Mouse (Mus musculus) frontal cortex, adult (tissue): ENCODE data around the gene Fam20c.
A peak's percentile ranks its signal among the peaks of the same experiment; 100 is the strongest.

Experiments used
- ATAC-seq: cut with Nextera tagmentation; 2 replicates; pipeline ENCODE4 v1.9.2; 2017; ENCODE audit warnings: mild to moderate bottlenecking, moderate library complexity, mixed read lengths; ENCODE audit not compliant: low TSS enrichment

Fam20c gene

GRCm38 (mm10) chr5:138804286-138804685, 50.0 kb downstream of the Fam20c start:
- ATAC-seq = no peak

- ATAC-seq = no peak
Measured at GRCm38 (mm10) chr5:138809767-138810166, 55.5 kb downstream of the Fam20c start.

GRCm38 (mm10) chr5:138819780-138820179, 65.5 kb downstream of the Fam20c start, which contains the start of gene Gm5294:
TSS of gene Gm5294 (plus strand) at chr5:138820080.
- ATAC-seq = no peak

- no peak for ATAC-seq
Measured at GRCm38 (mm10) chr5:138820717-138821332, 66.5 kb downstream of the Fam20c start.

GRCm38 (mm10) chr5:138825090-138825489, 70.8 kb downstream of the Fam20c start:
- ATAC-seq = no peak

DNA sequence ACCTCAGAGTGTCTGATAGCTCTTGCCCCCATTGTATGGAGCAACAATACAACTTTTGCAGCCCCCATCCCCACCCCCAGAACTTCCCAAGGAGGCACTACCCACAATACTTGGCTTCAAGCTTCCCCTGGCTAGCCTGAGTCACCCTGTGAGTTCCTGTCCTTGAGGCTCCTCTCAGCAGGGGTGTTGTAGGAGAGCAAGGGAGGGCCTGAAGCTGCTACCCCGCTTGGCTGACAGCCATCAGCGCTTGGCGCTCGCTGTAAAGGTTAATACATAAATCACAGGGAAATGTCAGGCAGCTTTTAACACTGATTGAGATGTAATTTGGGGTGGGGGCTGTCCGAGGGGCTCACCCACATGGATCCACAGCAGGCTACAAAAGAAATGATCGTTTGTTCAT, 79.1 kb downstream of the Fam20c start:
- ATAC-seq = no peak

DNA sequence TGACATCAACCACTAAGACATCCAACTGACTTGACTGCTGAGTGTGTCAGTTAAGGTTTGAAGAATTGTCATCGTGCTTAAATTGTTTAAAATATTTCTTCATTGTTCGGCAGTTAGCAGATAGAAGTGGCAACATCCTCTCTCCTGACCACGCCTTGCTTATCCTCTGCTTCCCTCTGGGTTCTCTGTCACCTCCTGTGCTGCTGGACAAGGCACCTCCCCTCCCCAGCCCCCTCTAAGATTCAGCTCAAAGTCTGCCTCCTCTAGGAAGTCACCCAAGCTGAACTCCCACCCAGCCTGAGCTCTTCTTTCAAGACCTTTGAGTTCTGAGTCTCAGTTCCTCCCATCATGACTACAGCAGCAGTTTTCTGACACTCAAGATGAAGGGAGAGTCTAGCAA, 80.6 kb downstream of the Fam20c start:
- no peak for ATAC-seq

DNA sequence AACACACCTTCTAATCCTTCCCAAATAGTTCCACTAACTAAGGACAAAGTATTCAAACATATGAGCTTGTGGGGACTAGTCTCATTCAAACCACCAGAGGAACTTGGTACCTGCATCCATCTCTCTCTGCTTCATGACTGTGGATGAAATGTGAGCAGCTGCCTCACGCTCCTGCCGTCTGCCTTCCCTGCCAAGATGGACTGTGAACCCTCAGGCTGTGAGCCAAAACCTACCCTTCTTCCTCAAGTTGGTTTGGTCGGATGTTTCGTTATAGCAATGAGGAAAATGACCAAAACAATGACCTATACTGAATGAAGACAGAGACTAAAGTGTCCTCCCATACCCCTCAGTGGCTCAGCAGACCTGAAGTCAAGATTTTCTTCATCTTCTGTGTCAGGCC, 86.7 kb downstream of the Fam20c start:
- ATAC-seq = no peak

DNA sequence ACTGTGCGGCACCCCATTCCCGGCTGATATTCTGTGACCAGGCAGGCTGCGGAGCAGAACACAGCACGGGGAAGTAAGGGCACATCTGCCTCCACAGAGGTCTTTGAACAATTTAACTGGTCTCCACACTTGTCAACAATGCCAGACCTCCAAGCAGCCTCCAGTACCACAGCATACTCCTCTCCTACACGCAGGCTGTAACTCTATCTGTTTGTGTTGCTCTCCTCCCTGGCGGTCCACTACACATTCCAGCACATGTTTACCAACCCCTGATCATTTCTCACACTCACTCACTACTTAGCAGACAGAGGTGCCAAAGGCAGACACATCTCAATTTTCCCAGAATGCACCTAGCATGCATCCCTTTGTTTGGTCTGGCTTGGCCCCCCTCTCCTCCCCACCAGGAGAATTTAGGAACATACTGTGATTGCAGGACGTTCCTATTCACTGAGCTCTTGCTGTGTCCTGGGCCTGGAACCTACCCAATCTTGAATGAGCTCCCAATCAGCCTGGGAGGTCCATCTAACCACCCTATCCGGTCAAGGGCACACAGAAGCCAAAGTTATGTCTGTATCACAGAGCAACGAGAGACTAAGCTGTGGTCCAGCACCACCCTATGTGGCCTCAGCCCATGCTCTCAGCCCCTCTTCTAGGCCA, 89.0 kb downstream of the Fam20c start:
- ATAC-seq = no peak

- ATAC-seq = no peak
Measured at GRCm38 (mm10) chr5:138846506-138846905, 92.2 kb downstream of the Fam20c start.

GRCm38 (mm10) chr5:138848102-138848501, 93.8 kb downstream of the Fam20c start:
- peak; percentile 92 for ATAC-seq

GRCm38 (mm10) chr5:138849682-138850461, 95.6 kb downstream of the Fam20c start:
- no peak for ATAC-seq

DNA sequence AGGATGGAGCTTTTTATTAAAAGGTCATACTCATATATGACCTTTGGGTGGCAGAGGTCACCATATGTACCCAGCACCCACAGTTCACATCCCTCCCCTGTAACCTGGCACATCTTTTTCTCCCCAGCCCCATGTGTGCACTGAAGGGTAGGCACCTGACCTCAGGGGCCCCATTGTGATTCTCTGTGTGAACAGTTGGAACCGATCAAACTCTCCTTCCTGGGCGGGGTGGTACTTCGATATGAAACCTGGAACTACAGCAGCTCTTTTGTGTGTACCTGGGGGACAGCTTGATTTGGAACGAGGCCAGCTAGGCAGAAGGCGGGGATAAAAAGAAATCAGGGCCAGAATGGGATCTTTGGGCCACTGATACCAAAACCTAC, 96.1 kb downstream of the Fam20c start:
- ATAC-seq = no peak

GRCm38 (mm10) chr5:138851296-138851780, 97.0 kb downstream of the Fam20c start:
- ATAC-seq = no peak

DNA sequence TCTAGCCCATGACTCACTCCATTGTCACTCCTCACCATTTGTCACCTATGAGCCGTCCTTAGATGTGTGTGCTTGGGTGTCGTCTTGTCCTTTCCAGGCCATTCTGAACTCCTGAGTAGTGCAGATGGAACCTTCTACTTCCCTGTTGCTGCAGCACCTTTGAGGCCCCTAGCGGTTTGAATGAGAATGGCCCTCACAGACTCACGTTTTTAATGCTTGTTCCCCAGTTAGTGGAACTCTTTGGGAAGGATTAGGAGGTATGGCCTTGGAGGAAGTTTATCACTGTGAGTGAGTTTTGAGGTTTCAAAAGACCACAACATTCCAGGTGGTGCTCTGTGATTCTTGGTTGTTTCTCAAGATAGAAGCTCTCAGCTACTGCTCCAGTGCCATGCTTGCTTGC, 97.8 kb downstream of the Fam20c start:
- ATAC-seq = no peak

DNA sequence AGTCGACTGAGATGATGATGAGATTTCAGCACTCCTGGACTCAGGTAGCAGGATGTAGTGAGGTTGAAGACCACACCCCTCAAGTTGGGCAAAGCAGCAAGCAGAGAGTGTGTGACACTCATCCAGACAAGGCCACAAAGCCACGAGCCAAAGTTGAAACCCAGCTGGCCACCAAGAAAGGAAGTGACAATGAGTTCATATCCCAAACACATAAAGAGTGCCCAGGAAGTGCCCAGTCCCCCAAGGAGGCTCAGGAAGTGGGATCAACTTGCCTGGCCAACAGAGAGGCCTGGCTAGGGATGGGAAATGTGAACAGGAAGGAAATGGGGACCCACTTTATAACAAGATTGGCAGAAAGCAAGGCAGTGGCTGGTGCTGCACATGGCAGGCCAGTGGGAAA, 99.0 kb downstream of the Fam20c start:
- no peak for ATAC-seq

GRCm38 (mm10) chr5:138857010-138857617, 102.8 kb downstream of the Fam20c start:
- peak; percentile 93; the same call in 1 of the 2 replicates for ATAC-seq

- ATAC-seq = no peak
Measured at GRCm38 (mm10) chr5:138857811-138858251, 103.5 kb downstream of the Fam20c start.
